Mouse (Mus musculus): ENCODE data around the gene Sulf2. TPM values are rescaled to one million over a fixed set of nuclear protein-coding genes. Genes with fewer than 3 reads are reported as not detected.

The Sulf2 gene
- polyA plus RNA-seq, 1 experiment from 2014 or later = 176 TPM

DNA sequence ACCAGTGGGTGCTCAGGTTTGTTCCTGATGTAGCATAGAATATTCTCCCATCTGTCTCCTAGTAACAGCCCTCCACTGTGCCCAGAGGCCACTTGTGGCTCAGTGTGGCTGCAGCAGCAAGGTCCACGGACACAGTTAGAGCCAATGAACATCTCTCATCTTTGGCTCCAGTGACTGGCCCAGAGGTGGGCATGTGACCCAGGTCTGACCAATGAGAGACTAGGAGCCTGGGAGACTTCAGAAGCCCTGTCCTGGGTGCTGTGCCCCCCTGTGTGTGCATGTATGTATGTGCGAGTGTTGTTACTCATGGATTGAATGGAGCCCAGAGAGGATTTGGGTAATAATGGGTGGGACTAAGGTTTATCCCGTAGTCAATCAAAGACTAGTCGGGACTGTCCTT lies 18.0 kb downstream of the Sulf2 start:
- peaks cover 65% of the 10 kb centered on the region for H3K36me3 ChIP-seq
- H3K4me1 ChIP-seq (replicated peaks) = peaks cover 28% of the 10 kb centered on the region

DNA sequence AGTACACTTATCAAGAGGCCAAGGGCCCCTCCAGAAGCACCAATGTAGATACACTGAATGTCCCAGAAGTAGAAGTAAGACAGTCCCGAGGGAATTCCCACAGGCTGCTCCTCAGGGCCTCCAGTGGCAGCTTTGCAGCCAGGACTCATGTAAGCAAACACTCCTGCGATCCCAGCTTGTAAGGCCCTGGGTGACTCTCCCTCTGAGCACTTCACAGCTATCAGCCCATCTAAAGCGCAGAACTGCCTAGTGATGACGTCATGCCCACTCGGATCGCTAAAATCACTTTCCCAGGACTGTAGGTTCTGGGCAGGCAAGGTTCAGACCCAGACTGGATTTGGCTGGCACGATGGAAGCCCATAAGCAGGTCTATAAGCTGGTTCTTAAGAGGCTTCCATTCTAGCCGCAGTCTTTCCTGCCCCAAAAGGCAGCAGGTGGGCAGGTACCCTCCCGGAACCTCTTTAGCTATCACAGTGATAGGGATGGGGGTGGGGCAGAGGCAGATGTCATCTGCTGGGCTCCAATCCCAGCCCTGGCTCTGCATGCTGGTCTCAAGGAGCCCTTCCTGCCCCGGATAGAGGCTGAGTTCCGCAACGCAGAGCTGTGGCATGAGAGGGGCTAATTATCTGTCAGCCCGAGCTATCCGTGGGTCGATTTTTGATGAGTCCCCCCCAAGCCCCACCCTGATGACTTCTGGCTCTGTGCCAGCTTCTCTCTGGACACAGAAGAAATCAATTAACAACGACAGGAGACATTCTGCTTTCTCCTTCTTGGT lies 19.6 kb downstream of the Sulf2 start:
- Histone ChIP-seq H3K27me3 (no peaks in the 10 kb centered on the region), H3K4me3 (replicated peaks) (no peak overlapping the region), H3K9ac (replicated peaks) (no peak overlapping the region), H3K4me2 (no peak overlapping the region), H3K9me3 (no peaks in the 10 kb centered on the region), H3K27ac (0 out of 2 replicates have a peak overlapping the region, but pooled peaks have one; percentile 13), H3K36me3 (peaks cover 70% of the 10 kb centered on the region), H3K4me1 (replicated peaks) (peaks cover 19% of the 10 kb centered on the region; the same call in 1 of the 2 replicates)
- no peak for ATAC-seq (ENCODE audit: insufficient number of reproducible peaks, insufficient read depth, low FRiP score, low TSS enrichment, low read depth)
- 51% methylated on average over 16 of the region's 16 CpGs for WGBS

More for the DNA sequence above, 18.0 kb downstream of the Sulf2 start:
- WGBS = 86% methylated on average over 4 of the region's 4 CpGs
- no peak for ATAC-seq (ENCODE audit: insufficient number of reproducible peaks, insufficient read depth, low FRiP score, low TSS enrichment, low read depth)
- H3K4me2 ChIP-seq = no peak overlapping the region
- H3K9ac ChIP-seq (replicated peaks) = no peak overlapping the region
- no peaks in the 10 kb centered on the region for H3K9me3 ChIP-seq
- no peak overlapping the region for H3K27ac ChIP-seq
- H3K4me3 ChIP-seq (replicated peaks) = no peak overlapping the region
- H3K27me3 ChIP-seq = no peaks in the 10 kb centered on the region

DNA sequence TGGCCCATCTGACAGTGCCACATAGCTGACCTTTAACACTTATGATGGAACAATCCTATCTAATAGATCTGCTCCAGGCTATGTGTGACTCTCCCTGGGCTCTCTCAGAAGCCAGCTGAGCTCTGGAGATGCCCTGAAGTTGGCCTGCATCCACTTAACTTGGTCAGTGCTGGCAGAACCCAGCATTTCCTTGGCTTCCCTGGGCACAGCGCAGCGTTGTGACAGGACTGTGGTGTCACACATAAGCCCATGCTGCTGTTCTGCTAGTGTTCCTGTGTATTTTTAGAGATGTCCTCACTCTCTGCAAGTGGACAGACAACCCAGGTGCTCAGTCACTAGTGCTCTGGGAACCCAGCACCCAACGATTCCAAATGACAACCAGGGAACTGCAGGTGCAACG lies 26.7 kb downstream of the Sulf2 start:
- no peak overlapping the region for H3K27ac ChIP-seq
- H3K4me2 ChIP-seq = no peak overlapping the region
- H3K9ac ChIP-seq (replicated peaks) = no peak overlapping the region
- H3K4me3 ChIP-seq (replicated peaks) = no peak overlapping the region
- H3K4me1 ChIP-seq (replicated peaks) = no peaks in the 10 kb centered on the region
- no peaks in the 10 kb centered on the region for H3K9me3 ChIP-seq
- H3K27me3 ChIP-seq = no peaks in the 10 kb centered on the region
- no peak for ATAC-seq (ENCODE audit: insufficient number of reproducible peaks, insufficient read depth, low FRiP score, low TSS enrichment, low read depth)
- peaks cover 100% of the 10 kb centered on the region for H3K36me3 ChIP-seq
- WGBS = 96% methylated on average over 4 of the region's 4 CpGs

DNA sequence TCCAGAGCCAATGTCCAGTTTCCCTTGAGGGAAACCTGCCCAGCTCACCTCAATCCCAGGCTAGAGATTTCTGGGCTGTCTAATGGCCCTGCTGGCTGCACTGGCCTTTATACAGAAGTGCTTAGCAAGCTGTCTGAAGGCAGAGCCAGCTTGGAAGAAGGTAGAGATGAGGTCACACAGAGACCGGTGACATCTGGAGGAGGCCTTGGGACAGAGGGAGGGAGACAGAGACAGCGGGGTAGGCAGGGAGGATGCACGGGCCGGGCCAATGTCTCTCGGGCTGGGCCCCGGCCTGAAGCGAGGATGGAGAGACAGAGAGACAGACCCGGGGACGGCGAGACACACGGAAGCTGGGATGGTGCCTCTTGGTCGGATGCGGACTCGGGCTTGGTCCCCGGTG lies 27.4 kb downstream of the Sulf2 start:
- Histone ChIP-seq H3K4me2 (no peak overlapping the region), H3K9ac (replicated peaks) (0 out of 2 replicates have a peak overlapping the region, but pooled peaks have one; percentile 12), H3K36me3 (peaks cover 100% of the 10 kb centered on the region), H3K27ac (peak overlapping the region; percentile 23; the same call in 1 of the 2 replicates), H3K4me3 (replicated peaks) (no peak overlapping the region), H3K27me3 (no peaks in the 10 kb centered on the region), H3K4me1 (replicated peaks) (no peaks in the 10 kb centered on the region), H3K9me3 (no peaks in the 10 kb centered on the region)
- ATAC-seq (ENCODE audit: insufficient number of reproducible peaks, insufficient read depth, low FRiP score, low TSS enrichment, low read depth) = no peak
- 89% methylated on average over 15 of the region's 15 CpGs for WGBS

DNA sequence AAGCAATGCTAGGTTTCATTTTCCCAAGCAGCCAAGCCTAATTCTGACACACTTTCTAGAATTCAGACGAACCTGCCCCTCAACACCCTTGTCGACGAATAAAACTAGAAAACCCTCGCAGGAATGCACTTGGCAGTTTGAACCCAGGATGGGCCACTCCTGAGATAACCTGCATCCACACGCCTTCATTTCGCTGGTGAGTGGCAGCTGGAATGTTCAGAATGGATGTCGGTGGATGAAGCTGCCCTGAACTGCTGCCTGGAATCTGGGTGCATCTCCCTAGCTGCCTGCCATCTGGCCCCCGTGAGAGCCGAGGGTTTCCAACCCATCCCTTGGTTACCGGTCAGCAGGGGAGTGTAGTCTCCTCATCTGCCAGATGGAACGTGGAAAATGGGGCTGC lies 29.1 kb downstream of the Sulf2 start:
- no peak overlapping the region for H3K9ac ChIP-seq (replicated peaks)
- 76% methylated on average over 11 of the region's 11 CpGs for WGBS
- no peaks in the 10 kb centered on the region for H3K27me3 ChIP-seq
- no peak for ATAC-seq (ENCODE audit: insufficient number of reproducible peaks, insufficient read depth, low FRiP score, low TSS enrichment, low read depth)
- H3K27ac ChIP-seq = no peak overlapping the region; the same call in 1 of the 2 replicates
- H3K4me2 ChIP-seq = no peak overlapping the region
- H3K4me1 ChIP-seq (replicated peaks) = no peaks in the 10 kb centered on the region
- H3K36me3 ChIP-seq = peaks cover 100% of the 10 kb centered on the region
- H3K9me3 ChIP-seq = no peaks in the 10 kb centered on the region
- H3K4me3 ChIP-seq (replicated peaks) = no peak overlapping the region

DNA sequence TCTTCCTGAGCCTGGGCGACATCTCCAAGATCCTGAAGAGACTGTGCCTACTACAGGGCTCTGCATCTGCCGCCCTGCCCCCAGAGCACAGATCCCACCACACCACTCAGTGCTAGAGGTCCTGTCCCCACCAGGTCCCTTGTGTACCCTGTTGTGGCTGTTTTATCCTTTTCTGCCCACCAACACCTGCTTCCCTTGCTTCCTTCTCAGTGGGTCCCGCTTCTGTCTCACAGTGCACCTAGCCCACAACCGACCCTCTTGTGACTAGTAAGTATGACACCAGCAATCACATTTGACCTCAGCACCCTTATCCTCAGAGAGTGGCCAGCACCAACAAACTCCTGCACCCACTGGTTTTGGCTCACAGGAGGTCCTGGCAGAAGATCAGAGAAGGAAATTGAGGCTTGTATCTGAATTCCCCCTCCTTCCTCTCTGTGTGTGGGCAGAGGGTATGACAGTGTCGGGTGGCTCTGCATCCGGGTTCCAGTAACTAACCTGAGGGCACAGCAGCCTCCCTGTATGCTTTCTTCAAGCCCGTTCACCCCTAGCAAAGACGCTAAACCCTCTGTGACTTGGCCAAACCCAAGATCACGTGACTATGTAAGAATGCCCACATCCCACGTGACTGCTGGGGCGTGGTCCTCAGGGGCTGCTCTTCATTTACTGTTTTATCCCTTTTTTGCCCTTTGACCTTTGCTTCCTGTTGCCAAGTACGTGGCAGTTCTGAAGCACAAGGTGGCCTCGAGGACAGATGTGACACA lies 29.8 kb downstream of the Sulf2 start:
- WGBS = 64% methylated on average over 13 of the region's 13 CpGs
- H3K36me3 ChIP-seq = peaks cover 100% of the 10 kb centered on the region

DNA sequence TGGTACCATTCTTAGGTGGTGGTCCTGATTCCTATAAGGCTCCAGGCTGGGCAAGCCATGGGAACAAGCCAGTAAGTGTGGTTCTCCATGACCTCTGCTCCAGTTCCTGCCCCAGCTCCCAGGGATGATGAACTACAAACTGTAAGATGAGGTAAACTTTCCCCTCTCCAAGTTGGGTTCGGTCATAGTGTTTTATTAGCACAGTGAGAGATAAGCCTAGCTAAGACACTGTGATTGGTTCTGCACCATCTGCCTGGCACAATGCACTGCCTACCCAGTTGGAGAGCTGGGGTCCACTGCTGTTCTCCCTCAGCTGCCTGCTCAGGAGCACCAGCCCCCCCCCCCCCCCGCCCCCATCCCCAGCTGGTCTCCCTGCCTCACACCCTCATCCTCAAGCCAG lies 30.4 kb downstream of the Sulf2 start:
- no peak for ATAC-seq (ENCODE audit: insufficient number of reproducible peaks, insufficient read depth, low FRiP score, low TSS enrichment, low read depth)
- Histone ChIP-seq H3K27me3 (no peaks in the 10 kb centered on the region), H3K9ac (replicated peaks) (no peak overlapping the region), H3K4me2 (no peak overlapping the region), H3K9me3 (no peaks in the 10 kb centered on the region), H3K36me3 (peaks cover 100% of the 10 kb centered on the region), H3K4me1 (replicated peaks) (no peaks in the 10 kb centered on the region), H3K4me3 (replicated peaks) (no peak overlapping the region), H3K27ac (no peak overlapping the region)
- WGBS = 79% methylated on average over 1 of the region's 2 CpGs

More for the DNA sequence above, 29.8 kb downstream of the Sulf2 start:
- H3K4me1 ChIP-seq (replicated peaks) = no peaks in the 10 kb centered on the region
- no peaks in the 10 kb centered on the region for H3K27me3 ChIP-seq
- no peak overlapping the region for H3K9ac ChIP-seq (replicated peaks)
- no peak overlapping the region for H3K4me3 ChIP-seq (replicated peaks)
- ATAC-seq (ENCODE audit: insufficient number of reproducible peaks, insufficient read depth, low FRiP score, low TSS enrichment, low read depth) = no peak
- H3K27ac ChIP-seq = no peak overlapping the region
- H3K9me3 ChIP-seq = no peaks in the 10 kb centered on the region
- H3K4me2 ChIP-seq = no peak overlapping the region

DNA sequence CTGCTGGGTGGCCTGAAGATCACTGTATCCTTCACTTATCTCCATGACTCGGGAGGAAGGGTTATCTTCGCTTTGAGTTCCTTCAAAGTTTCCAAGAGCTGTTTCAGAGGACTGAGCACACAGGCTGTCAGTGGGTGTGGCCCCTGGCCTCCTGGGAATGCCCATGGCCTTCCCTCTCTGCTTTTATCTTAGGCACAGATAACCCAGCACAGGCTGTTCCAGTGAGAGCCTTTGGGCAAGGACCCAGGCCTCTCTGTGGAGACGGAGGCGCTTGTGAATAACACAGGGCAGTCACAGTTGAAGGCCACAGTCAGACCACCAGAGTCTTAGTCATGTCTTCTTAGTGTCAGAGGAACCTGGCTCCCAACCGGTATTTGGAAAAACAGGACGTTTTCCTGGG lies 32.7 kb downstream of the Sulf2 start:
- H3K4me1 ChIP-seq (replicated peaks) = no peaks in the 10 kb centered on the region
- no peaks in the 10 kb centered on the region for H3K27me3 ChIP-seq
- no peaks in the 10 kb centered on the region for H3K9me3 ChIP-seq
- no peak overlapping the region for H3K4me3 ChIP-seq (replicated peaks)
- no peak overlapping the region for H3K4me2 ChIP-seq
- no peak overlapping the region for H3K9ac ChIP-seq (replicated peaks)
- ATAC-seq (ENCODE audit: insufficient number of reproducible peaks, insufficient read depth, low FRiP score, low TSS enrichment, low read depth) = no peak
- peaks cover 100% of the 10 kb centered on the region for H3K36me3 ChIP-seq
- no peak overlapping the region for H3K27ac ChIP-seq
- 89% methylated on average over 6 of the region's 6 CpGs for WGBS

DNA sequence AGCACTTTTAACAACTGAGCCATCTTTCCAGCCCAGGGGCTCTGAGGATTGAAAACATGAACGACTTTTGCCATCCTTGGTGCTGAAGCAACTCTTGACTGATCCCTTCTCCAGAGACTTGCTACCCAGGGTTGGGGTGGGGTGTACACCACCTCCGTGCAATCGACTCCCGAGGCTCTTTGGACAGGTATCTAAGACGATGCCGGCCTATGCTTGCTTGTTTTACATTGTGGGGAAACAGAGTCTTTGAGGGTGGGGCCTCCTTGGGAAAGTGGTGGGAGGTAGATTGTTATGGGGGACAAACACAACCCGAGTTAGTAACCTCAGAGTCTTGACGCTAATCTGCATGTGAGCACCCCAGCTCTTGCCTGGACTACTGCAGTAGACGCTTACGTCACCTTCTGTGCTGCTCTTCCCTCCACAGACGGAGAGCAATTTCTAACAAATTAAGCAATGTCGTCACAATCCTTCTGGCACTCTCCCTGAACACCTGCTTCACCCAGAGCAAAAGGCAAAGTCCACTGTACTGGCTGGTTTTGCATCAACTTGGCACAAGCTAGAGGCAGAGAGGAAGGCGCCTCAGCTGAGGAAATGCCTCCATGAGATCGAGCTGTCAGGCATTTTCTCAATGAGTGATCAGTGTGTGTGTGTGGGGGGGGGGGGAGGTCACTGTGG lies 33.6 kb downstream of the Sulf2 start:
- ATAC-seq (ENCODE audit: insufficient number of reproducible peaks, insufficient read depth, low FRiP score, low TSS enrichment, low read depth) = no peak
- H3K4me2 ChIP-seq = no peak overlapping the region
- H3K27me3 ChIP-seq = no peaks in the 10 kb centered on the region
- no peaks in the 10 kb centered on the region for H3K4me1 ChIP-seq (replicated peaks)
- H3K9ac ChIP-seq (replicated peaks) = no peak overlapping the region
- no peak overlapping the region for H3K27ac ChIP-seq
- H3K9me3 ChIP-seq = no peaks in the 10 kb centered on the region
- H3K4me3 ChIP-seq (replicated peaks) = no peak overlapping the region
- 87% methylated on average over 14 of the region's 14 CpGs for WGBS
- peaks cover 100% of the 10 kb centered on the region for H3K36me3 ChIP-seq

DNA sequence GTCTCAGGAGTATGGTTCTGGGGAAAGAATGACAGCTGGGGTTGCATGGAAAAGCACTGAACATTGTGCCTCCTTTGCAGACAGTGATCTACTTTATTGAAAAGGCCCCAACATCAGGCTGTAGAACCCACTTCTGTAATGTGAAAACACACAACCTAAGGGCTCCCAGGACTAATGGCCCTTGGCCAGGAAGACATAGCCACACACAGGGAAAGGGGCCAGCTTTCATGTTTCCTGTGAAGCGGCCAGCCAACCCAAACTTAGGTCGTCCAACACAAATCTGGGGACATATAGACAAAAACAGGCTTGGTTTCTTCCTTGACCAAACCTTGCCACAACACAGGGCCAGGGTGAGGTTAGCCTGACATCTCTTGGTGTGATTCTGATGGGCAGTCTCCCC lies 35.5 kb downstream of the Sulf2 start:
- Histone ChIP-seq H3K4me2 (no peak overlapping the region), H3K27me3 (no peaks in the 10 kb centered on the region), H3K36me3 (peaks cover 99% of the 10 kb centered on the region), H3K4me3 (replicated peaks) (no peak overlapping the region), H3K4me1 (replicated peaks) (no peaks in the 10 kb centered on the region), H3K9ac (replicated peaks) (no peak overlapping the region), H3K27ac (no peak overlapping the region), H3K9me3 (0 out of 2 replicates have a peak, but pooled peaks cover 3% of the 10 kb centered on the region)
- no peak for ATAC-seq (ENCODE audit: insufficient number of reproducible peaks, insufficient read depth, low FRiP score, low TSS enrichment, low read depth)
- 86% methylated on average over 2 of the region's 2 CpGs for WGBS

DNA sequence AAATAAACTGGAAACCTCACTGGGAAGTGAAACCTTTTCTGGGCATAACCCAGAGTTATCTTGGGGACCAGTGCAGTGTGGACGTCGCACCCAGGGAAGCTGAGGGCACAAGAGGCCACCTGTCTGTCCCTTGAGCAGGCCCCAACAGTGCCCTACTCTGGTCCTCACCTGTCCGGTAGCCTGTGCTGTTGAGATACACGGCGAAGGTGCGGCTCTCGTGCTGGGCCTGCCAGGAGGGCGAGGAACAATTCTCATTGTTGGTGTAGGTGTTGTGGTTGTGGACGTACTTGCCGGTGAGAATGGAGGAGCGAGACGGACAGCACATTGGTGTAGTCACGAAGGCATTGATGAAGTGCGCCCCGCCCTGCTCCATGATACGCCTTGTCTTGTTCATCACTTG lies 38.8 kb downstream of the Sulf2 start:
- Histone ChIP-seq H3K9ac (replicated peaks) (no peak overlapping the region), H3K27ac (no peak overlapping the region), H3K36me3 (peaks cover 99% of the 10 kb centered on the region), H3K9me3 (0 out of 2 replicates have a peak, but pooled peaks cover 3% of the 10 kb centered on the region), H3K27me3 (no peaks in the 10 kb centered on the region), H3K4me2 (no peak overlapping the region), H3K4me1 (replicated peaks) (no peaks in the 10 kb centered on the region), H3K4me3 (replicated peaks) (no peak overlapping the region)
- WGBS = 96% methylated on average over 16 of the region's 16 CpGs
- no peak for ATAC-seq (ENCODE audit: insufficient number of reproducible peaks, insufficient read depth, low FRiP score, low TSS enrichment, low read depth)

Data from limb, embryonic 12.5 days (tissue).